Mouse (Mus musculus) spleen, adult 2 months (tissue): ENCODE results near the gene AL732309.1.

Experiments
- CTCF ChIP-seq: fragments of 200-500 bp; IDR thresholded peaks from 2 replicates; pipeline ENCODE4 v1.5.1; 2011; ENCODE audit warnings: mild to moderate bottlenecking, inconsistent platforms; ENCODE audit not compliant: insufficient read depth, insufficient read length, insufficient replicate concordance; ENCODE audit errors: extremely low read depth
- POLR2A ChIP-seq: fragments of 200-500 bp; IDR thresholded peaks from 2 replicates; pipeline ENCODE4 v1.6.1; 2011; ENCODE audit warnings: low read depth, low read length, inconsistent platforms

- TF ChIP-seq POLR2A (no peak), CTCF (no peak)
Measured at GRCm38 (mm10) chr2:25246183-25247072, at the start of gene AL732309.1.
